Mouse (Mus musculus): ENCODE data around the gene Cox15.

Cox15 gene

GRCm38 (mm10) chr19:43762410-43762809 lies 9.6 kb upstream of the Cox15 start:
- intact Hi-C loops (cut with DNase I) = loop anchor here (5.0 kb wide), 1 partner anchor 195 kb away; no protein-coding TSS in a partner anchor

- intact Hi-C loops (cut with DNase I) = loop anchor here (5.0 kb wide), 1 partner anchor 196 kb away; no protein-coding TSS in a partner anchor
Measured at GRCm38 (mm10) chr19:43761543-43762256, 8.9 kb upstream of the Cox15 start.

GRCm38 (mm10) chr19:43760504-43760903 lies 7.7 kb upstream of the Cox15 start:
- intact Hi-C loops (cut with DNase I) = loop anchor here (5.0 kb wide), 1 partner anchor 197 kb away; no protein-coding TSS in a partner anchor

- intact Hi-C loops (cut with DNase I) = loop anchor here (5.0 to 10.0 kb wide), 3 partner anchors 78 to 230 kb away; partner anchors contain the start of gene Got1
Measured at GRCm38 (mm10) chr19:43754872-43755271, 2.1 kb upstream of the Cox15 start.

DNA sequence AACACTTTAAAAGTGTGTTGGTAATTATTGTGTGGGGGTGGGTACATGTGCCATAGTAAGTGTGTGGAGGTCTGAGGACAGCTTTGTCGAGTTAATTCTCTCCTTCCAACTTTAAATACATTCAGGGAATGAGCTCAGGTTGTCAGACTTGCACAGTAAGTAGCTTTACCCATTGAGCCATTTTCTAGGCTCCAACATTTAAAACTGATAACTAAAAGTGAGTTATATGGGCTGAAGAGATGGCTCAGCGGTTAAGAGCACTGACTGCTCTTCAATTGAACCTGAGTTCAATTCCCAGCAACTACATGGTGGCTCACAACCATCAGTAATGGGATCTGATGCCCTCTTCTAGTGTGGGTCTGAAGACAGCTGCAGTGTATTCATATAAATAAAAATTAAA lies 1.4 kb upstream of the Cox15 start:
- intact Hi-C loops (cut with DNase I) = loop anchor here (5.0 to 10.0 kb wide), 3 partner anchors 77 to 229 kb away; partner anchors contain the start of gene Got1

DNA sequence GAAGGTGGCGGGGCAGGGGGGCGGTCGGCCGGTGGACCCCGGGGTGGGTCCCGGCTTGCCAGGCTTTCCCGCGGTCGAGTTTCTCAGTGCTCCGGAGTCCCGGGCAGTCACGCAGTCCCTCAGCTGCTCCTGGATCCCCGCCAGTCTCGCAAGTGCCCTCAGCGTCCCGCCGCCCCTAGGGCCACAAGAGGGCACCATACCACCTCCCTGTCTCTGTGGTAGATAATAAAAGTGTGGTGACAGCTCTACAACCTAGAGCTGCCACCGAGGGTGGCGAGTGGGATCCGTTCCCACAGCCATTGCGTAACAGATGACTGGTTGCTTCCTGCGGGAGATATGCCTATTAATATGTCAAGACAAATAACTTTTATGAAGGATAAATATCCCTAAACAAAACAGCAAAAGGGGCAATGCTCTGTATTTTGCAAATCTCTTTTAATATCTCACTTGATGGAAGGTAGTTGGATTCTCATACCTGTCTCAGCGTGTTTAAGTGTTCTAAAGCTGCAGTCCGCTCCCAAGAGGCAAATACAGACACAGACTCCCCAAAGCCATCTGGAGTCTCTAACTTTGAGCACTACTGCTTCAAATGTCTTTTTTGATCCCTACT lies 531 bp upstream of the Cox15 start:
- intact Hi-C loops (cut with DNase I) = loop anchor here (5.0 to 10.0 kb wide), 3 partner anchors 76 to 229 kb away; partner anchors contain the start of gene Got1

GRCm38 (mm10) chr19:43750008-43750407 lies 2.8 kb downstream of the Cox15 start:
- intact Hi-C loops (cut with DNase I) = loop anchor here (5.0 to 10.0 kb wide), 3 partner anchors 73 to 225 kb away; partner anchors contain the start of gene Got1

DNA sequence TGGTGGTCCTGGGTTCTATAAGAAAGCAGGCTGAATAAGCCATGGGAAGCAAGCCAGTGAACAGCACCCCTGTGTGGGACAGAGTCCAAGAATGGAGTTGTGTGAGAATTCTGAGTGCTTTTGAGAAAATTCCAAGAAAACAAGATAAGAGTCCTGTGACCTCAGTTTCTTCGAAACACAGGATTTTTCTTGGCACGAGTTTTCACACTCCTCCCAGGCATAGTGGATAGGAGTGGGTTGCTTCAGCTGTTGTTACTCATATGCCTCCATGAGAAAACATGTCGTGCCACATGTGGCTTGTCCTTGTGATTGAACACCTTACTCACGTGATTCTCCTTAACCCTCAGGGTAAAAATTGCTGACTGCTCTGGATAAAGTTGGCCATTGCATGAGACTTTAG lies 4.9 kb downstream of the Cox15 start:
- intact Hi-C loops (cut with DNase I) = no loop called here

DNA sequence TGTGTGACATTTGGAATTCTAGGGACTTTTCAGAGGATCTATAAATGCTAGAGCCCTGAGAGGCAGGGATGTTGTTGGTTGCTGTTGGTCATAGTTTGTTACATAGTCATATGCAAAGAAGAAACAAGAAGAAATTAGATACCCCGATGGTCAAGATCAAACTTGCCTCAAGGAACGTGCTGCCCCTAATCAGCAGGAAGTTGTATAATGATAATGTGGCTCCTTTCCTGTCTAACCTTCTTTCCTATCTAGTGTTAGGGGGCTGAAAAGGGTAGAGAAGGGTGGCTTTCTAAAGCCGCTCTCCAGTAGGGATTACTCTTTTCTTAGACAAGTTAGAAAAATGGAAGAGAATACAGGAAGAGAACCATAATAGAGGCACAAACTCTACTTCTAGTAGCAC lies 7.1 kb downstream of the Cox15 start:
- intact Hi-C loops (cut with DNase I) = no loop called here

DNA sequence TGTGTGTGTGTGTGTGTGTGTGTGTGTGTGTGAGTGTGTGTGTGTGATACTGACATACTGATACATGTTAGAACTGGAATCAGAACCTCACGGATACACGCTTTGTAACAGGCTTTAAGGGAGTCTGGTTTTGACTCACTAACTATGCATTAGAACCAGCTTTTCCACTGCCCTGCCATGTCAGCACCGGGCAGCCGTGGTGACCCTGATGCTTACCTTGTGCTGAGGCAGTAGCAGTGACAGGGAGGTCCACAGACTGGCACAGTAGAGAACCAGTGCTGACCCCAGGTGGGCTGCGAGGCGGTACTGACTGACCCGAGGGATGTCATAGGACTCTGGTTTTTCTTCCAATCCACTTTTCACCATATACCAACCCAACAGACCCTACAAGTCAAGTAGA lies 9.4 kb downstream of the Cox15 start:
- intact Hi-C loops (cut with DNase I) = no loop called here

- intact Hi-C loops (cut with DNase I) = no loop called here
Measured at GRCm38 (mm10) chr19:43738409-43738808, 14.4 kb downstream of the Cox15 start.

DNA sequence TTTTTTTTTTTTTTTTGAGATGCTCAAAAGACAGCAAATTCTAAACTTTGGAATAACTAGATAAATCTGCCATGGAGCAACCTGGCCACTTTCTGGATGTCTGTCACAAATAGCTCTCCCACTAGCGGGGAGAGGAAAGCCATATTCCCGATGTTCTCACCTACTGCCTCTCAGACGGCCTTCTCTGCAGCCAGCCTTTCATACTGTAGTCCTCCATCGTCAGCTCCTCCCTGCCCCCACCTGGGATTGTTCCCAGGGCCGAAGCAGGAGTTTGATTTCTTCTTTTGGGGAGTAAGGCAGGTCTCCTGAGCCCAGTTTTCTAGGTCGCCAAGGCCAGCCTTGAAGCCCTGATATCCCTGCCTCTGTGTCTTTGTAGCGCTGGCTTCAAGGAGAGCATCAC lies 21.6 kb downstream of the Cox15 start:
- intact Hi-C loops (cut with DNase I) = no loop called here

DNA sequence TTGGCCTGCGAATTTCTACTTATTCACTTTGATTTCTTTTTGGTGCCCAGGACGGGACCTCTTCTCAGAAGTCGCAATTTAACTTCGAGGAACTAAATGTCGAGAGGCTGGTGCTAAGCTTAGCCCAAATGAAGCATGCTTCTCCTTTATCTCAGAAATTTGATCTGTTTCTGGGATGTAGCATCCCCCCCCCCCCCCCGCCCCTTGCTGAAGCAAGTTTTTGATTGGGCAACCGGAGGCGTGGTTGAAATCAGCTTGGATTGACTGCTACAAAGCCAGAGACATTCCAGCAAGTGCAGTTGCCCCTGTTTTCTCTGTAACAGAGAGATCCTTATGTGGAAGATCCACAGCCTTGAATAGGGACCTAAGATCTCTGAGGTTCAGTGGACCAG lies 22.8 kb downstream of the Cox15 start:
- intact Hi-C loops (cut with DNase I) = no loop called here

GRCm38 (mm10) chr19:43729296-43730036 lies 23.3 kb downstream of the Cox15 start:
- intact Hi-C loops (cut with DNase I) = no loop called here

- intact Hi-C loops (cut with DNase I) = no loop called here
Measured at GRCm38 (mm10) chr19:43726510-43727146, 26.2 kb downstream of the Cox15 start.

DNA sequence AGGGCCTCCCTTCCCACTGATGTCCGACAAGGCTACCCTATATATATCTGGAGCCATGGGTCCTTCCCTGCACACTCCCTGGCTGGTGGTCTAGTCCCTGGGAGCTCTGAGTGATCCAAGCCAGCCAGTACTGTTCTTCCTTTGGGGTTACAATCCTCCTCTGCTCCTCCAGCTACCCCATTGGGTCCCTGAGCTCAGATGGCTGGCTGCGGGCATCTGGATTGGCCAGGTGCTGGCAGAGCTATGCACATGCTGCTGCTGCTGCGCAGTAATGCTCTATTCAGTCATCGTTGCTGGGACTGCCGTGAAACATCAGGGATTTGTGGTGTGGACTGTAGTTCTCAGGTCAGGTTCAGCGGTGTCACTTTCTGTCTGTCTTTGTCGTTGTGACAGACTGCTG lies 28.0 kb downstream of the Cox15 start:
- intact Hi-C loops (cut with DNase I) = no loop called here

DNA sequence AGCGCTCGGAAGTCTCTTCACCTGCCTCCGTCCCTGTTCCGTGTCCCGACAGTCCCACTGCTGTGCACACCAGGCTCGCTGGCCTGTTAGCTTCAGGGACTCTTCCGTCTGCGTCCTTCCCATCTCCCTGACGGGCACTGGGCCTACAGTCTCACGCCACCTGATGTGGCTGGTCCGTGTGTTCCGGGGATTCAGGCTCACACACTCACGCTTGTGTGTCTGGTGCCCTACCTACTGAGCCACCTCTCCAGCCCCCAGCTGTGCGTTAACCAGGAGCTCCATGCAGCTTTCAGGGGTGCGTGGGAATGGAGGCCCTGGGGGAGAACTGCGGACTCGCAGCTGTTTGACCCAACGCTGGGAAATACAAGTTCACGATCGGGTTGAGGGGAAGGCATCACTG lies 28.6 kb downstream of the Cox15 start:
- intact Hi-C loops (cut with DNase I) = no loop called here

DNA sequence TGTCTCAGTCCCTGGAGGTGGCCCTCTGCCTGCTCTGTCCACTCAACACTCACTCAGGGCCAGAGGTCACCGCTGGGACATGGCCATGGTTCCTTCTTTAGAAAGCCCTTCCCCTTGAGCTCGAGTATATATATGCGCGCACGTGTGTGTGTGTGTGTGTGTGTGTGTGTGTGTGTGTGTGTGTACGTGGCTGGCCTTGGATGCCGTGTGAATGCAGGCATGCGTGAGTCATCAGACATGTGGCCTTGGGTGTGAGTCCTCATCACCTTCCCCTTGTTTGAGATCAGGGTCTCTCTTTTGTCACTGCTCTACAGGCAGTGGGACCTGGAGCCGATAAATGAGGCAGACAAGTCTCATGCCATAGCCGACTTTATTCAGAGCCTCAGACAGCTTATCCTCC lies 29.3 kb downstream of the Cox15 start:
- intact Hi-C loops (cut with DNase I) = no loop called here

DNA sequence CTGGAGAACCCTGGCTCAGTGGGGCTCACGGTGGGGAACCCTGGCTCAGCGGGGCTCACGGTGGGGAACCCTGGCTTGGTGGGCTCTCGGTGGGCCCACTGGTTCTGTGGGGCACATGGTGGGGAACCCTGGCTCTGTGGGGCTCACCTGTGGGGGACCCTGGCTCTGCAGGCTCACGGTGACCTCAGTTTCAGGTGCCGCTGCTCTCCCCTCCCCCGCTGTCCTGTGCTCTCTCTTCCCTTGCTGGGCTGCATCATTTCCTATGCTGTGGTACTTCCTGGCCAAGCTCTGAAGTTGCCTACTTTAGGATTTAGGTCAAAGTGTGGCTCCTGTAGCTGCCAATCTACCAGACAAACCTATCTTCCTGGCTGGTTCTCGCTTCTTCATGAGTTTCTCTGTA lies 29.9 kb downstream of the Cox15 start:
- intact Hi-C loops (cut with DNase I) = no loop called here

DNA sequence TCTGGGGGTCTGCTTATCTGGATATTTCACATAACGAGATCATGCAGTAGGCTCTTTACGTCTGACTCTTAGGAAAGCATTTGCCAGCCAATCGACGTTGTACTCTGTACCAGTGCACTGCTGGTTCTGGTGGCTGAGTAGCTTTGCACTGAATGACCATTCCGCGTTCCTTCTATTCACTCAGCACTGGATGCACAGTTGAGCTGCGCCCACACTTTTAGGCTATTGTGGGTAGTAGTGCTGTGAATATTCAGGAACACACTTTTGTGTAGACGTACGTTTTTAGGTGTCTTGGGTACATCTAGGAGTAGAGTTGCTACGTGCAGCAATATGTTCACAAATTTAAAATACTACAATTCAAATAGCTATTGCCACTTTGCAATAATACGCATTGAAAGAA lies 32.7 kb downstream of the Cox15 start:
- intact Hi-C loops (cut with DNase I) = no loop called here

DNA sequence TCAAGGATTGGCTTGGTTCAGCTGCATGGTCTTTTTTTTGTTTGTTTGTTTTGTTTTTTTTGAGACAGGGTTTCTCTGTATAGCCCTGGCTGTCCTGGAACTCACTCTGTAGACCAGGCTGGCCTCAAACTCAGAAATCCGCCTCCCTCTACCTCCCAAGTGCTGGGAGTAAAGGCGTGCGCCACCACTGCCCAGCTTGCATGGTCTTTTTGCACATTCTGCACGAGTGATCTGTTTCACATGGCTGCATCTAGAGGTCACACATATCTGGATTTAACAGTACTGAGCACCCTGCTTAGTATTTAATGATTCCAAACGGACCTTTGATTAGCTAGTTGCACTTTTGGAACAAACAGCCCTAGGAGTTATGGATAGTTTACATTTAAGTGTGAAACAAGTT lies 40.8 kb downstream of the Cox15 start:
- intact Hi-C loops (cut with DNase I) = no loop called here

All from adrenal gland (tissue).